Mouse (Mus musculus) hindbrain, embryonic 16.5 days (tissue): ENCODE measurements at regions not wholly inside any gene's neighbourhood (a gene's known extent, or its start where the extent isn't known, plus 50 kb on each side); places are given as distances from the start of the nearest gene placed in this dataset.

Experiments used
- ATAC-seq: fragments of 200-750 bp; cut with Nextera tagmentation; 2 replicates; pipeline ENCODE4 v1.8.0; 2017; ENCODE audit warnings: moderate TSS enrichment, moderate library complexity
- H3K27ac ChIP-seq: fragments of 300-500 bp; sonication (generic); 2 replicates; pipeline ENCODE4 v1.5.1; 2014; ENCODE audit warnings: low read depth, mild to moderate bottlenecking, control low read depth, low read length, moderate library complexity
- H3K27me3 ChIP-seq: fragments of 300-500 bp; sonication (generic); replicated peaks from 2 replicates; pipeline ENCODE4 v1.6.1; 2014; ENCODE audit warnings: low read length; ENCODE audit not compliant: control insufficient read depth, insufficient read depth
- H3K36me3 ChIP-seq: fragments of 300-500 bp; sonication (generic); 2 replicates; pipeline ENCODE4 v1.6.1; 2014; ENCODE audit warnings: mild to moderate bottlenecking, low read length, moderate library complexity, mixed read lengths; ENCODE audit not compliant: control insufficient read depth, insufficient read depth
- H3K4me1 ChIP-seq: fragments of 300-500 bp; sonication (generic); 2 replicates; pipeline ENCODE4 v1.6.1; 2014; ENCODE audit warnings: low read depth, low read length; ENCODE audit not compliant: control insufficient read depth, insufficient read depth
- H3K4me2 ChIP-seq: fragments of 300-500 bp; sonication (generic); 2 replicates; pipeline ENCODE4 v1.6.1; 2014; ENCODE audit warnings: mild to moderate bottlenecking, low read length, control low read depth, moderate library complexity
- H3K4me3 ChIP-seq: fragments of 300-500 bp; sonication (generic); 2 replicates; pipeline ENCODE4 v1.5.1; 2014; ENCODE audit warnings: mild to moderate bottlenecking, low read length, control low read depth, moderate library complexity
- H3K9ac ChIP-seq: fragments of 300-500 bp; sonication (generic); 2 replicates; pipeline ENCODE4 v1.6.1; 2014; ENCODE audit warnings: low read depth, mild to moderate bottlenecking, control low read depth, low read length, moderate library complexity
- H3K9me3 ChIP-seq: fragments of 300-500 bp; sonication (generic); 2 replicates; pipeline ENCODE4 v1.6.1; 2014; ENCODE audit warnings: mild to moderate bottlenecking, low read length, moderate library complexity; ENCODE audit not compliant: control insufficient read depth
- WGBS: fragments of 180-500 bp; shearing (Covaris S2); extraction: QIAGEN DNeasy Blood & Tissue Kit; methylation state at CpG from one replicate; pipeline ENCODE4 v1.1.7; 2014; 5-methylcytosine and 5-hydroxymethylcytosine counted together

GRCm38 (mm10) chr13:15078635-15079094 is 384.4 kb upstream of the Gli3 start:
- ATAC-seq: peak; percentile 80
- H3K9ac ChIP-seq: no peak overlapping the region
- H3K4me1 ChIP-seq: no peaks in the 10 kb centered on the region; the same call in 1 of the 2 replicates
- H3K9me3 ChIP-seq: no peaks in the 10 kb centered on the region
- H3K36me3 ChIP-seq: no peaks in the 10 kb centered on the region
- H3K4me2 ChIP-seq: no peak overlapping the region
- H3K27ac ChIP-seq: no peak overlapping the region
- WGBS: 74% methylated on average over 2 of the region's 2 CpGs
- no peaks in the 10 kb centered on the region for H3K27me3 ChIP-seq
- H3K4me3 ChIP-seq: no peak overlapping the region

GRCm38 (mm10) chr13:15079148-15079547 is 383.9 kb upstream of the Gli3 start:
- H3K27me3 ChIP-seq: no peaks in the 10 kb centered on the region
- H3K4me3 ChIP-seq: no peak overlapping the region
- H3K4me1 ChIP-seq: no peaks in the 10 kb centered on the region; the same call in 1 of the 2 replicates
- H3K4me2 ChIP-seq: no peak overlapping the region
- H3K9me3 ChIP-seq: no peaks in the 10 kb centered on the region
- no peak overlapping the region for H3K9ac ChIP-seq
- peak; percentile 82 for ATAC-seq
- no peak overlapping the region for H3K27ac ChIP-seq
- no peaks in the 10 kb centered on the region for H3K36me3 ChIP-seq

GRCm38 (mm10) chr13:15082255-15082932 is 380.6 kb upstream of the Gli3 start:
- H3K9ac ChIP-seq: no peak overlapping the region
- H3K9me3 ChIP-seq: no peaks in the 10 kb centered on the region
- H3K36me3 ChIP-seq: no peaks in the 10 kb centered on the region
- no peak overlapping the region for H3K27ac ChIP-seq
- ATAC-seq: no peak
- H3K4me2 ChIP-seq: no peak overlapping the region
- H3K4me3 ChIP-seq: no peak overlapping the region
- no peaks in the 10 kb centered on the region for H3K27me3 ChIP-seq
- 87% methylated on average over 2 of the region's 2 CpGs for WGBS
- H3K4me1 ChIP-seq: no peaks in the 10 kb centered on the region; the same call in 1 of the 2 replicates

- Histone ChIP-seq H3K27ac (no peak overlapping the region), H3K4me2 (no peak overlapping the region), H3K9me3 (no peaks in the 10 kb centered on the region), H3K36me3 (no peaks in the 10 kb centered on the region), H3K9ac (no peak overlapping the region), H3K27me3 (no peaks in the 10 kb centered on the region), H3K4me3 (no peak overlapping the region), H3K4me1 (no peaks in the 10 kb centered on the region)
- no peak for ATAC-seq
- 89% methylated on average over 1 of the region's 1 CpGs for WGBS
These were observed 368.2 kb upstream of the Gli3 start for GRCm38 (mm10) chr13:15094836-15095235.

- Histone ChIP-seq H3K27me3 (no peaks in the 10 kb centered on the region), H3K27ac (no peak overlapping the region), H3K4me2 (no peak overlapping the region), H3K36me3 (no peaks in the 10 kb centered on the region), H3K9me3 (peaks cover 3% of the 10 kb centered on the region; the same call in 1 of the 2 replicates), H3K9ac (no peak overlapping the region), H3K4me3 (no peak overlapping the region), H3K4me1 (no peaks in the 10 kb centered on the region)
- no peak for ATAC-seq
- 7% methylated on average over 6 of the region's 6 CpGs for WGBS
These were observed 355.2 kb upstream of the Gli3 start for GRCm38 (mm10) chr13:15107753-15108305.

- Histone ChIP-seq H3K36me3 (no peaks in the 10 kb centered on the region), H3K27me3 (no peaks in the 10 kb centered on the region), H3K4me2 (no peak overlapping the region), H3K27ac (no peak overlapping the region), H3K4me3 (no peak overlapping the region), H3K9ac (no peak overlapping the region), H3K9me3 (no peaks in the 10 kb centered on the region), H3K4me1 (no peaks in the 10 kb centered on the region)
- WGBS: 51% methylated on average over 7 of the region's 7 CpGs
- ATAC-seq: peak; percentile 95
These were observed 349.7 kb upstream of the Gli3 start for GRCm38 (mm10) chr13:15113383-15113782.

- H3K27ac ChIP-seq: no peak overlapping the region
- WGBS: 80% methylated on average over 2 of the region's 2 CpGs
- no peaks in the 10 kb centered on the region for H3K27me3 ChIP-seq
- no peak for ATAC-seq
- no peaks in the 10 kb centered on the region for H3K36me3 ChIP-seq
- no peaks in the 10 kb centered on the region for H3K4me1 ChIP-seq
- H3K9ac ChIP-seq: no peak overlapping the region
- H3K9me3 ChIP-seq: no peaks in the 10 kb centered on the region; the same call in 1 of the 2 replicates
- no peak overlapping the region for H3K4me2 ChIP-seq
- no peak overlapping the region for H3K4me3 ChIP-seq
These were observed 332.8 kb upstream of the Gli3 start for GRCm38 (mm10) chr13:15130249-15130648.

- no peak overlapping the region for H3K4me3 ChIP-seq
- no peak overlapping the region for H3K27ac ChIP-seq
- no peaks in the 10 kb centered on the region for H3K4me1 ChIP-seq
- 55% methylated on average over 6 of the region's 6 CpGs for WGBS
- H3K36me3 ChIP-seq: no peaks in the 10 kb centered on the region
- no peak for ATAC-seq
- no peak overlapping the region for H3K9ac ChIP-seq
- no peak overlapping the region for H3K4me2 ChIP-seq
- H3K27me3 ChIP-seq: no peaks in the 10 kb centered on the region
- no peaks in the 10 kb centered on the region for H3K9me3 ChIP-seq
These were observed 316.9 kb upstream of the Gli3 start for GRCm38 (mm10) chr13:15146167-15146566.

- H3K36me3 ChIP-seq: no peaks in the 10 kb centered on the region
- ATAC-seq: no peak
- WGBS: 69% methylated on average over 2 of the region's 2 CpGs
- H3K9ac ChIP-seq: no peak overlapping the region
- no peak overlapping the region for H3K4me3 ChIP-seq
- H3K9me3 ChIP-seq: no peaks in the 10 kb centered on the region
- H3K4me2 ChIP-seq: no peak overlapping the region
- no peaks in the 10 kb centered on the region for H3K4me1 ChIP-seq
- no peaks in the 10 kb centered on the region for H3K27me3 ChIP-seq
- H3K27ac ChIP-seq: no peak overlapping the region
These were observed 282.1 kb upstream of the Gli3 start for GRCm38 (mm10) chr13:15180898-15181297.
